Mouse (Mus musculus): Measurements from ENCODE around the gene Gpr4.

The Gpr4 gene

GRCm38 (mm10) chr7:19265928-19266822, 53.8 kb downstream of the Gpr4 start:
- peak; percentile 79 for DNase-seq (ENCODE audit: low read depth)

GRCm38 (mm10) chr7:19267051-19267450, 54.7 kb downstream of the Gpr4 start:
- peak; percentile 62 for DNase-seq (ENCODE audit: low read depth)

GRCm38 (mm10) chr7:19268993-19269681, 56.8 kb downstream of the Gpr4 start:
- DNase-seq (ENCODE audit: low read depth), result peak; percentile 71

- DNase-seq (ENCODE audit: low read depth), result peak; percentile 72
These were observed 57.5 kb downstream of the Gpr4 start for GRCm38 (mm10) chr7:19269721-19270441.

GRCm38 (mm10) chr7:19270509-19271237, 58.3 kb downstream of the Gpr4 start:
- DNase-seq (ENCODE audit: low read depth), result peak; percentile 70

- DNase-seq (ENCODE audit: low read depth), result peak; percentile 95
These were observed 59.2 kb downstream of the Gpr4 start, which contains the start of gene Vasp for GRCm38 (mm10) chr7:19271238-19272172. Vasp (minus strand) TSS chr7:19271817.

GRCm38 (mm10) chr7:19272173-19272764, 59.9 kb downstream of the Gpr4 start:
- peak; percentile 96 for DNase-seq (ENCODE audit: low read depth)

Measured in induced T-regulatory cell, adult 2 months (primary cell).